Mouse (Mus musculus) C2C12 (cell line): ENCODE results near the gene Xrcc1.

Experiments
- CEBPB ChIP-seq: IDR thresholded peaks from one replicate; pipeline ENCODE4 v1.6.1; 2011; ENCODE audit warnings: low read depth, mild to moderate bottlenecking, control low read depth, moderate library complexity
- CTCF ChIP-seq: IDR thresholded peaks from one replicate; pipeline ENCODE4 v1.5.1; 2011; ENCODE audit not compliant: control insufficient read depth, insufficient read depth, insufficient read length
- MAX ChIP-seq: IDR thresholded peaks from one replicate; pipeline ENCODE4 v1.6.1; 2011; ENCODE audit warnings: mild to moderate bottlenecking, control low read depth
- MYOD1 ChIP-seq: IDR thresholded peaks from one replicate; pipeline ENCODE4 v1.6.1; 2011; ENCODE audit warnings: low read depth; ENCODE audit not compliant: control insufficient read depth, insufficient read length
- USF1 ChIP-seq: IDR thresholded peaks from one replicate; pipeline ENCODE4 v1.6.1; 2011; ENCODE audit warnings: low read depth, mild to moderate bottlenecking, control low read depth, moderate library complexity

DNA sequence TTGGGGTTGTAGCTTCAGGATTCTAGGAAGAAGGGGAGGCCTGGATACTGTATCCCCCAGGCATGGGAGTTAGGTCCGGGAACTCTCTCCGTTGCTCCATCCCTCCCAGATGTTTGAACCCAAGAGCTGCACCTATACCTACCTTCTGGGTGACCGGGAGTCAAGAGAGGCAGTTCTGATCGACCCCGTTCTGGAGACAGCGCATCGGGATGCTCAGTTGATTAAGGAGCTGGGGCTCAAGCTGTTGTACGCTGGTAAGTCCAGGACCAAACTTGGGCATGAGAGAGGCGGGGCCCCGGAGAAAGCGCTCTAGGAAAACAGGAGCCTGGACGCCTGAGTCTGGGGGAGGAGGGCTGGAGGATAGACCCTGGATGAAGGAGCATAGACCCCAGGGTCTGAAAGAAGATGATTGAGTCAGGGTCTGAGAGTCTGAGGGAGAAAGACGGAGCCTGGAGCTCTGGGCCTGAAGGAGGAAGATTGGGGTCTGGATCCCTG is 48.3 kb downstream of the Xrcc1 start:
- TF ChIP-seq CTCF = no peak
- no peak for TF ChIP-seq MAX
- TF ChIP-seq CEBPB = no peak
- TF ChIP-seq MYOD1 = no peak
- TF ChIP-seq USF1 = no peak
